Mouse (Mus musculus) ES-Bruce4 (cell line): ENCODE data around the gene Ndrg4. TPM values are rescaled to one million over a fixed set of nuclear protein-coding genes. Genes with fewer than 3 reads are reported as not detected.

Experiments
- H3K27ac ChIP-seq: 2 replicates; pipeline ENCODE4 v1.5.1; 2012; ENCODE audit warnings: low read length, inconsistent platforms; ENCODE audit not compliant: insufficient read depth
- H3K27me3 ChIP-seq: 2 replicates; pipeline ENCODE4 v1.6.1; 2012; ENCODE audit warnings: mild to moderate bottlenecking, low read length, inconsistent platforms; ENCODE audit not compliant: control insufficient read depth, poor library complexity, insufficient read depth, severe bottlenecking
- H3K36me3 ChIP-seq: 2 replicates; pipeline ENCODE4 v1.6.1; 2012; ENCODE audit warnings: inconsistent platforms, mild to moderate bottlenecking, low read length, moderate library complexity; ENCODE audit not compliant: control insufficient read depth, poor library complexity, insufficient read depth, severe bottlenecking
- H3K4me1 ChIP-seq: one replicate; pipeline ENCODE4 v1.8.1; 2011; ENCODE audit warnings: low read length; ENCODE audit not compliant: control insufficient read depth, insufficient read depth
- H3K4me3 ChIP-seq: 2 replicates; pipeline ENCODE4 v1.5.1; 2011; ENCODE audit warnings: low read depth, mild to moderate bottlenecking, low read length
- H3K9ac ChIP-seq: 2 replicates; pipeline ENCODE4 v1.6.1; 2012; ENCODE audit warnings: low read depth, mild to moderate bottlenecking, inconsistent platforms; ENCODE audit not compliant: poor library complexity, severe bottlenecking
- H3K9me3 ChIP-seq: replicated peaks from 2 replicates; pipeline ENCODE4 v1.6.1; 2012; ENCODE audit warnings: mild to moderate bottlenecking, low read length, inconsistent platforms; ENCODE audit not compliant: control insufficient read depth, poor library complexity, insufficient read depth, severe bottlenecking
- CTCF ChIP-seq: IDR thresholded peaks from one replicate; pipeline ENCODE4 v1.8.1; 2011; ENCODE audit warnings: low read depth, low read length
- EP300 ChIP-seq: IDR thresholded peaks from 2 replicates; pipeline ENCODE4 v1.6.1; 2011; ENCODE audit warnings: low read depth, low read length; ENCODE audit not compliant: insufficient read depth
- POLR2A ChIP-seq: IDR thresholded peaks from one replicate; pipeline ENCODE4 v1.8.1; 2011; ENCODE audit warnings: low read length; ENCODE audit not compliant: insufficient read depth
- polyA plus RNA-seq: library from polyadenylated mRNA; stranded (reverse); fragments of >200 nt; gene quantifications from 2 replicates; pipeline ENCODE4 v1.2.4, GENCODE M21; 2011; ENCODE audit warnings: low read depth; ENCODE audit not compliant: missing spikeins, insufficient read depth, insufficient read length

Ndrg4 gene
- polyA plus RNA-seq, 1 experiment: 8.8 TPM

GRCm38 (mm10) chr8:95764133-95764532 lies 87.4 kb downstream of the Ndrg4 start:
- Histone ChIP-seq H3K27ac (no peak overlapping the region), H3K4me3 (no peak overlapping the region), H3K9me3 (no peaks in the 10 kb centered on the region), H3K36me3 (peaks cover 94% of the 10 kb centered on the region), H3K4me1 (no peaks in the 10 kb centered on the region), H3K27me3 (no peaks in the 10 kb centered on the region), H3K9ac (no peak overlapping the region)
- TF ChIP-seq POLR2A: no peak
- TF ChIP-seq CTCF: no peak
- TF ChIP-seq EP300: no peak

Other genes with a start within 250 kb of the Ndrg4 start
- gene Cfap20, start 242.1 kb upstream of the Ndrg4 start, polyA plus RNA-seq: 122 and 132 TPM in 2 replicates
- 210 and 236 TPM in 2 replicates for gene Csnk2a2, start 186.9 kb upstream of the Ndrg4 start, polyA plus RNA-seq
- gene Ccdc113, start 142.9 kb upstream of the Ndrg4 start, polyA plus RNA-seq: 0.52 and 1.9 TPM in 2 replicates
- not detected in 2 replicates for gene Prss54, start 100.6 kb upstream of the Ndrg4 start, polyA plus RNA-seq
- 10.2 and 10.7 TPM in 2 replicates for gene Gins3, start 43.5 kb upstream of the Ndrg4 start, polyA plus RNA-seq
- 68.0 and 70.4 TPM in 2 replicates for gene Setd6, start 38.9 kb downstream of the Ndrg4 start, polyA plus RNA-seq
- 465 and 478 TPM in 2 replicates for gene Cnot1, start 130.5 kb downstream of the Ndrg4 start, polyA plus RNA-seq
- gene Sap18b, start 148.4 kb downstream of the Ndrg4 start, polyA plus RNA-seq: 150 and 169 TPM in 2 replicates
- 21.6 and 23.0 TPM in 2 replicates for gene Slc38a7, start 176.6 kb downstream of the Ndrg4 start, polyA plus RNA-seq
- gene Got2, start 211.6 kb downstream of the Ndrg4 start, polyA plus RNA-seq: 190 and 192 TPM in 2 replicates